Mouse (Mus musculus): ENCODE measurements around the gene Gtf2a1l.

DNA sequence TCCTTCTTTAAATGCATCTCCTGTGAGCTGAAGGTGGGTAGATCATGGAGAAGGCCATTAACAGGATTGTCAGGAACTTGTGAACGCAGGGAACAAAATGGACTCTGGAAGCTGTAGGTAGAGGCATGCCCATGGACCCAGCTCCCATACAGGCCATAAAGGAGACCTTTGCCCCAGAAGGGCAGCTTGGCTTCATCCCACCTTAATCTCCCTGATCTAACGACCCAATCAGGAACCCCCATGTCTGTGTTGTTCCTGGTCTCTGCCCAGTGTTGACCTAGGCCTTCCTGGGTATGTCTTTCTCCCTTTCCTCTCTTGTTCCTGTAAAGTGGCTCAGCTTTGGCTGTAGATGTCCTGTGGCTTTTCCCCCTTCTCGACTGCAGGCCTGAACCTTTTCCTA, 47.1 kb upstream of the Gtf2a1l start:
- TF ChIP-seq CTCF (IDR thresholded peaks at IDR 0.05; ENCODE audit: low read depth): no peak
- no peak for TF ChIP-seq EP300 (optimal IDR thresholded peaks at IDR 0.05)
